Mouse (Mus musculus) G1E (cell line): Measurements from ENCODE around the gene Heatr5a.

Experiments
- CTCF ChIP-seq: IDR thresholded peaks from 2 replicates; pipeline ENCODE4 v1.5.1; 2012; ENCODE audit warnings: low read depth, low read length, inconsistent platforms, mixed read lengths
- GATA1 ChIP-seq: IDR thresholded peaks from 2 replicates; pipeline ENCODE4 v1.6.1; 2012; ENCODE audit warnings: borderline replicate concordance, low read length, inconsistent platforms, mixed read lengths
- POLR2AphosphoS5 ChIP-seq: IDR thresholded peaks from 2 replicates; pipeline ENCODE4 v1.6.1; 2012; ENCODE audit warnings: low read depth, low read length, inconsistent platforms; ENCODE audit not compliant: insufficient replicate concordance
- TAL1 ChIP-seq: conservative IDR thresholded peaks from 2 replicates; pipeline ENCODE4 v1.6.1; 2012; ENCODE audit warnings: low read depth, low read length, inconsistent platforms, mixed read lengths

DNA sequence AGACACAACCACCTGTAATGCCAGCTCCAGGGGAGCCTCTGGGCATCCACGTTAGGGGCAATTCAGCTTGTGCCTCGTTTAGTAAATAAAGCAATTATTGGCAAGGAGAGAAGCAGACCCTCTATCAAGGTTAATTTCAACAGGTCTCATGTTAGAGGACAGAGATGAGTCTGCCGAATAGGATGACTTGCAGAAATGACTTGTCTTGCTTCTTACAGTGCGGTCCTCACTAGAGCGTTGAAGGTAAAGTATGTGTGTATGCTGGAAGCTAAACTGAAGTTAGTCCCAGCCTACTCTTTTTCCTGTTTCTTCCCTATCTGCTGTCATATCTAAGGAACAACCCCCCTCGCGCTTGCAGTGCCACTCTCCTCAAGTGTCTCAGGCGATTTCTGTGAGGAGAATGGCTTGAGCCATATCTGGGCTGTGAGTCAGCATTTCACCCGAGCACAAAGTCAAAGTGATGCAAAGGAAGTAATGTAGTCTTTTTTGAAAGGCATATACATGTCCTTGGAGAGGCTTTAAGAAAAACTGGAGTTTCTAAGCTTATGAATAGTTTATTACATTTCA lies 27.3 kb upstream of the Heatr5a start:
- TF ChIP-seq TAL1 (no peak), CTCF (no peak), GATA1 (no peak), POLR2AphosphoS5 (no peak)
